Mouse (Mus musculus) retina, embryonic 14.5 days (tissue): ENCODE measurements around the gene Tecpr2.

ENCODE experiments used
- DNase-seq: peaks from one replicate; pipeline ENCODE4 v3.0.0-alpha.2; 2015; ENCODE audit warnings: low spot score

Tecpr2 gene

DNA sequence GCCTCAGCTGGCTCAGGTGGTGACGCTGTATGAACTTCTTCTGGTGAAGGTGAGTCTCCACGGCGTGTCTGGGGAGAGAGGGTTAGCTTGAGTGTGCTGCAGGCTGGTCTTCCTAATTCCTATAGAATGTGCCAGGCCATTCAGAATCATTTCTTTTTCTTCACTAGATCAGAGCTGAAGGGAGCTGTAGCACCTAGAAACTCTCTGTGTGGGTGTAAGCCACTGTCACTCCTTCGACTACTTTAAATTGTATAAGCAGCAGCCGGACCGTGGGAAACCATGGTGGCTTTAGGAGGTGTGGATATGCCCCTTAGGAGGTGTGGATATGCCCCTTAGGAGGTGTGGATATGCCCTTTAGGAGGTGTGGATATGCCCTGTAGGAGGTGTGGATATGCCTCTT is 25.1 kb upstream of the Tecpr2 start:
- DNase-seq, result no peak

DNA sequence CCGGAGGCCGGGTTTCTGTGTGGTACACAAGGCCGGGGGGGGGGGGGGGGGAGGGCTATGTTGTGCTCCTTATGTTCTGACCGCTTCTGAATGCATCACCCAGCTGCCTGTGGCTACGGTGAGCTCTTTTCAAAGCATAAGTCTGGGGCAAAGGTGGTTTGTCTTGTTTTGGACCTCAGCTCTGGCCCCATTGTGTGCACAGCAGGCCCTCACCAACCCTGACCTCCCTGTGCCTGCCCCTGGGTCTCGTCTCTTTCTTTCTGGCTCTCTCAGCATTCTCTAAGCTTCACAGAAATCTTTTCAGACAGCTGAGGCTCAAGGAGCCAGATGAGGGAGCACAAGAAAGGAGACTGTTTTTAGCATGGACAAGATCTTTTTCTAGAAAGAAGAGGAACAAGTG is 23.5 kb upstream of the Tecpr2 start:
- peak; percentile 13 for DNase-seq

DNA sequence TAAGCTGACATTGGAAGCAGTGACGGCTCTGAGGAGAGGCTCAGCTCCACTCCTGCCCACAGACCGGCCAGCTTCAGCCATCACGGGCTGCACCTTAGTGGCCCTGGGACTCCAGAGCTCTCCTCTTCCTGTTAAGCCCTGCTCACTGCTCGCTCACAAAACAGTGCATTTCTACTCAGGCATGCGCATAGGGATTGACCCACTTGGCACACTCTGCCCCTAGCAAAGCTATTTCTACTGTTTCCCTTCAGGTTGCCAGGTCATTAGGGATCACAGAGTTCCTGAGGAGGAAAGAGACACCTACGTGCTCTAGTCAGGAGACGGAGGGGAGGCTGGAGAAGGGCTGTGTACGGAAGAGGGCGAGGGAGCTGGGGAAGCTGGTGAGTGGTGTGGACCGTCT is 23.1 kb upstream of the Tecpr2 start:
- peak; percentile 16 for DNase-seq

DNA sequence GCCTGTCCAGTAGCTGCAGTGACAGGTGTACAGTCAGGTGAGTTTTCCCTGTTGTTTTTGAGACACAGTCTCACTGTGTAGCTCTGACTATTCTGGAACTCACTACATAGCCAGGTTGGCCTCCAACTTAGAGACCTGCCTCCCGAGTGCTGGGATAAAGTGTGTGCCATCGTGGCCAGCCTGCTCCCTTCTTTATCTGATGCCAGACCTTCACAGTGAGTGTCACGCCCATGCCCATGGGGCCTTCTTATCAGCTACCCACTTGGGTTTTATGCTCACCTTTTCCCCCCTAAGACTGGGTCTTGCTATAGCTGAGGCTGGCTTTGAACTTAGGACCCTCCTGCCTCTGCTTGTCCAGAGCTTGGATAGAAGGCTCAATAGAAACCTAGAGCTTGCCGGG is 19.0 kb upstream of the Tecpr2 start:
- DNase-seq, result no peak

DNA sequence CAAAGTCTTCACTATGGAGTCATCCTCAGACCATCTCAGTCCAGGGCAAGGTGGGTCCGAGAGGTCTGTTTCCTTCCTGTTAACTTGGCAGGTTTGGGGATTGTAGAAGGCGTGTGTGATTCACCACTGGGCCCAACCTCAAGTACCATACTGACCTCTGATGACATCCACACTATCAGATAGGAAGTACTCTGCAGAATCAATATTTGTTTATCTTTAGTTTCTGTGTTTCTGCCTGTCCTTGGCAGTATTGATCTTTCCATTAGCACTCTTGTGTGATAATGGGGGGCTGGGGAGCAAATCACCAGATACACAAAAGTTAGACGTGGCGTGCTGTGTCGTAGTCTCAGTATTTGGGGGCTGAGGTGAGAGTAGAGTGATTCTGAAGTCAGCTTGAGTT is 17.8 kb upstream of the Tecpr2 start:
- no peak for DNase-seq

DNA sequence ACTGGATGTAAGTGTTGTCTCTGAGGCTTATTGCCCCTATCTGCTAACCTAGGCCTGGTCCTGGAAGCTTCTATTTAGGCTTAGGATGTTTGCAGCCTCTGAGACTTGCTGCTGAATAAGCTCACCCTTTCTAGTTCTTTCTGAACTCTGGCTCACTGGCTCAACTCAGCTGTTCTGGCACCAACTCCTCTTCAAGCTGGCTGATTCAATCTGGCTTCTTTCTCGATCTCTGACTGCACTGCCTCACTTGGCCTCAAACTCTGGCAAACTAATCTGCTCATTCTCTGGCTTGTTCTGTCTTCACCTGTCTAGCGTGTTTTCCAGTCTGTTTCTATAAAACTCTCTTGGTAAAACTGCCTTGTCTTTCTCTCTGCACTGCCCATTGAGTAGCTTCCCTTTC is 13.7 kb upstream of the Tecpr2 start:
- DNase-seq, result no peak

DNA sequence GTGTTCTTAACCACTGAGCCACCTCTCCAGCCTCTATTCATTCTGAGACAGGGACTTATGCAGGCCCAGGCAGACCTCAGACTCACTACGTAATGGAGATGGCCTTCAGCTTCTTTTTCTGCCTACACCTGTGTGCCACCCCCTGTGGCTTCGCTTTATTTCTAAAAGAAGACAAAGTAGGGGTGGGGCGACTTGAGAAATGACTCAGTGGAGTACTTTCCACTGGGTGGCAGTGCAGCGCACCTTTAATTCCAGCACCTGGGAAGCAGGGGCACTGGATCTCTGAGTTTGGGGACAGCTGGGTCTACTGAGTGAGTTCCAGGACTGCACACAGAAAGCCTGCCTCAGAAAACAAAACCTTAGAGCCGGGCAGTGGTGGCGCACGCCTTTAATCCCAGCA is 6.8 kb upstream of the Tecpr2 start:
- DNase-seq, result no peak

DNA sequence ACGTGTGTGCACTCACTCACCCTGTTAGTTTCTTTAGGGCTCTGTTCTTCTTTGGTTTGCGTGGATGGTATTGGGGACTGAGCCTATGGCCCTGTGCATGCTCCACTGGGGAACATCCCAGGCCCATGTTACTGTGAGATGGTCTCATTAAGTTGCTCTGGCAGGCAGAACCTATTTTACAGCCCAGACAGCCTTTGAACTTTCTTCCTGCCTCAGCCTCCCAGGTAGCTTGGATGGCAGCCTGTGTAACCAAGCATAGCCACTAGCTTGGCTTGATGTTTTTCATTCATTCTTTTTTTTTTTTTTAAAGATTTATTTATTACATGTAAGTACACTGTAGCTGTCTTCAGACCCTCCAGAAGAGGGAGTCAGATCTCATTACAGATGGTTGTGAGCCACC is 3.8 kb upstream of the Tecpr2 start:
- no peak for DNase-seq

DNA sequence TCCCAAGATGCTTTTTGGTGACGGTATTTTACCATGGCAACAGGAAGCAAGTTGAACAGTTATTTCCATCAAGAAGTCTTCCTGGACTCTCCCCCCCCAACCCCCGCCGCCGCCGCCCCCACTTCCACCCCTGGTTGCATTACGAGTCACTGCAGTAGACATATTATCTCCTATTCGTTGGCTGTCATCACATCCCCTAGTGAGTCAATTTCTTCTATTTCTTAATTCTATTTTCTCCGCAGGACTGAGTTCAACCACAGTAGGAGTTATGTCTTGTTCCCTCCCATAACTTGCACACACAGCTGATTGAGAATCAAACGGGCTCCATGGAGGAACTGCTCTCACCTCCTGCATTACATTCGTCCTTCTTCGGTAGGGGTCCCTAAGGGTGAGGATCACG is 958 bp upstream of the Tecpr2 start:
- no peak for DNase-seq

DNA sequence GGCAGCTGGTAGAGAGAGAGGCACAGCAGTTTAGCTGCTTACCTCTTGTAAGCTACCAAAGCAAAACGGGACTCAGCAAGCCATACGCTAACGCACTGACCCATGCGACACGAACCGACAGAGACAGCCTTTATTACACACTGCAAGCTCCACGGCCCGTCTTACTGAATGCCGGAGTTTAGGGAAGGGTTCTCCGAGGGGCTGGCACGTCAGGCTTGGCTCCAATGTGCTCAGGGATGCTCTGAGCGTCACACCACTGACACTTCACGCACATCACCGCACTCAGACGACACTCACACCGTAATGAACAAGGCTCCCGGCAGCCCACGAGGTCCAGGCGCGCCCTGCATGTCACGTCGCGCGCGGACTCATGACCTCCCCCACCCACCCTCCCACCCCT is 458 bp upstream of the Tecpr2 start:
- peak; percentile 35 for DNase-seq

DNA sequence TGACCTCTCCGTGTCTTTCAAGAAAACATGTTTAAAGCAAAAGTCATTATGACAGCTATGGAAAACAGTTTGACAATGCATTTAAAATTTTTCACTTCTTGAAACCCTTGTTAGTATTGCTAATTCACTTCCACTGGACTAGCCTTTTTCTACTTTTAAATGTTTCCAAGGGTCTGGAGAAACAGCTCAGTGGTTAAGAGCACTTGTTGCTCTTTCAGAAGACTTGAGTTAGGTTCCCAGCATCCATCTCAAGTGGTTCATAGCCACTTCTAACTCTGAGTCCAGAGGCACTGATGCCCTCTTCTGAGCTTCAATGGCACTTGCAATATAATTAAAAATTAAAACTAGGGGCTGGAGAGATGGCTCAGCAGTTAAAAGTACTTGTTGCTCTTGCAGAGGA is 2.8 kb downstream of the Tecpr2 start:
- no peak for DNase-seq

DNA sequence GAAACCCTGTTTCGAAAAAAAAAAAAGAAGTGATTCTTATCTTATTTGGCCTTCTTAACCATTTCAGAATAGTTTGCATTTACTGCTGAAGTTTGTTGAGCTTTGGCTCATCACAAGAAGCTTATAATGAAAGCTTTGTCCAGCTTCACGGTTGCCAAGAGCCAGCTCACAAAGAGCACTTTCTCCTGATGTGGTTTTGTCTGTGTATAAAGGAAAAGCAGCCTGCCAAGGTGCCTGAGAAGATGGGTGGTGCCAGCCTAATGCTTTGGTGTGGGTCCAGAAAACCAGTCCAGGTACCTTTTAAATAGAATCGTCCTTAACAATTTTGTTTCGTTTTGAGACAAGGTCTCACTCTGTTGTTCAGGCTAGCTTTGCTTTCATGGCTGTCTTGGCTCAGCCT is 13.0 kb downstream of the Tecpr2 start:
- DNase-seq, result no peak

DNA sequence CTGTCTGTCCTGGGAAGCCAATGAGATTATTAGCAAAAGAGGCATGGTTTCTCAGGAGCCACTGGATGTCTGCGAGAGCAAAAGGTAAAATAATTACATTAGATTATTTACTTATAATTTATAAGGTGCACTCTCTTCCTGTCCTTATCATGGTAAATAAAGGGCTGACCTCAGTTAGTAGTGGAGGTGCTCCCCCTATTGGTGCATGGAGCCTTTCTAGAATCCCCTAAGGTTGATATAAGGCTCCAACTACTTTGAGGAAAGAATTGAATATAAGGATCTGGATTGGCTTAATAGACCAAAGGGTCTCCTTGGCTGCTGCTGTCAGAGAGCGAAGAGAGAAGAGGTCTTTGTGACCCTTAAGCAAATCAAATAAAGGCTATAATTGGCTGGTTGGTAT is 14.5 kb downstream of the Tecpr2 start:
- peak; percentile 20 for DNase-seq

DNA sequence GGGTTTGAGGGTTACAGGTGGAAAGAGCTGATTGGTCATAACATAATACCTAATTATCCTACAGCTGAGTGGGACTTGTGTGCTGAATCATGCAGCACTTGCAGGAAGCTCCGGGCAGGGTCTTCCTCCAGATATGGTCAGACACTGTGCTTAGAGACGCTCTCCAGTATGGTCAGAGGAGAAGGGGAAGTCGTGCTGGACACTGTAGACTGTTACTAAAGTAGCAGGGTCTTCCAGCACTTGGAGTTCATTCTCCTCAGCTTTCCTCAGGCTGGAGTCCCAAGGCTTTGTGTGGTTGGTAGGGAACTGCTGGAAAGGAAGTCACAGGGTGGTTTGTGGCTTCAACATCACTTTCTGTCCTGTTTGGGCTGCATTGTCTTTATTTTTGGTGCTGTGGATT is 18.8 kb downstream of the Tecpr2 start:
- DNase-seq, result no peak

DNA sequence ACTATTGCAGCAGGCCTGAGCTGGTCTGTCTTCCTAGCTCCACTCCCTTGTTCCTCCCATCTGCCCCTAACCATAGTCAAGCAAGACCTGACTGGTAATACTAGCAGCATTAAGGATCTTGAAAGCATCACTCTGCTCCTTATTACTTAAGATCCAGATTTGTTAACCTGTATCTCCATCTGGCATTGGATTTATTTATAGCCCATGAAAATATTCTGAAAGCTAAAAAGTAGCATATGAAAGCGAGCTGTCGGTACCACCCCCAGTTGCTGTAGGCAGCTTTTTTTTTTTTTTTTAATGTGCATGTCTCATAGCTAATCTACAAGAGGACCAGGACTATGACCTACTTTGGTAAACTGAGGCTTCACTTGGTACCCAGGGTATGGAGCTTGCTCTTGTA is 20.9 kb downstream of the Tecpr2 start:
- DNase-seq, result no peak

DNA sequence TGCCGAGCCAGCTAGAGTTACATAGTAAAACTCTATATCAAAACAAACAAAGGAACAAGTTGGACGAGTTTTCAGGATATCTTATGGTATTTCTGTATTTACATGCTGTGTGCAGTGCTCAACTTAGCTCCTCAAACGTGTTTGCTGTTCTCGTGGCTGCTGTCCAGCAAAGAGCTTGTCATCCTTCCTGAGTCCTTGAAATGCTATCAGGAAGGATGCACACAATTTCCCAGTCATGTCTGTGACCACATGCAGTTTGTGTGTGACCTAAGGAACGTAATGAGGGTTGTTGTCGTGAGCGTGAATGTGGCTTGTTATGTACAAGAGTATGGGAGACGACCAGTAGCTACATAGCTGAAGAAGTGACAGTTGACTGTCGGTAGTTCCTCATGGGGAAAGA is 26.7 kb downstream of the Tecpr2 start:
- no peak for DNase-seq

DNA sequence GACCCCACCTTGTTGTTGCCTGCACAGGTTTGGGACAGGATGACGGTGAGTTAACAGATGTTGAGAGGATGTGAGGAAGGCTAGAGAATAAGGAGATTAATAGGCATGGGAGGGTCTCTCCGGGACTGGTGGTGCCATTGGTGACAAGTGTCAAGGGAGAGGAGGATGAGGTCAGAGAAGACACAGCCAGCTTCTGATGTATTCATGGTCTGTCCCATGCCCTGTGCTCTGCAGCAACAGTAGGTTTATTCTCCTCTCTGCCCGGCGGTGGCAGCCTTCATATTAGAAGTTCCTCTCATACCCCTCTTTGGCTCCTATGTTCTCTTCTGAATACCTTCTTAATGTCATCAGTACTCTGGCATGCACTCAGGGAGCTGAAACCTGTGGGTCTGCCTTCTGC is 31.2 kb downstream of the Tecpr2 start:
- DNase-seq, result no peak

DNA sequence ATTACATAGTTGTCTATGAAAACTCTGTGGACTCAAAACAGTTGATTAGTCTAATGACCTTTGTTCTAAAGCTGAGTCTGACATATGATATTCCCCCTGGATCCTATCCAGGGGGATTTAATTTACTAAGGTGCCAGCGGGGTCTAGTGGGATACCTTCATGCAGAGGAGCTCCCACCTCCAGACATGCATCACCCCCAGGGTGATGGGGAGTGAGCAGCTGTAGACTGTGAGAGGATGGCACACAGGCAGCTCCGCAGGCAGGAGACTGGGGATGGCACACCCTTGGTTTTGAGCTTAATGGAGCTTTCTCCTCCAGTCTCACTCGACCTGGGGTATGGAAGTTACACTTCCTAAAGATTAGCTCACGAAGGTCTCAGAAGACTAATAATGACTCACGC is 32.5 kb downstream of the Tecpr2 start:
- DNase-seq, result no peak

DNA sequence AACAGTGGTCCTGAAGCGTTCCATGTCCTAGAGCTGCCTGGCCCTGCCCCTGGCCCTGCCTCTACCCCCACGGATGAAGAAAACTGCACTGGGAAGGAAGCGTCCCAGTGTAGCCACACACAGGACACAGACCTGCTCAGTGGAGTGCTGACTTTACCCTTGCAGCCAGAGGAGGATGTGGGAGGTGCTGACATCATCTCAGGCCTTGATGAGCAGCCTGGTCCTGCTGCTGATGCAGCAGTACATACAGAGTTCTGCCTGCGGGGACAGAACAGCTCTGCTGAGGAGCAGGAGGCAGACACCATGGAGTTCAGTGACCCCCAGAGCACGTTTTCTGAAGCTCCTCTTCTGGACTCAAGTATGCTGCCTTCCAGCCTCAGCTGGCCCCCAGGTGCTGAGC is 43.8 kb downstream of the Tecpr2 start:
- DNase-seq, result no peak

DNA sequence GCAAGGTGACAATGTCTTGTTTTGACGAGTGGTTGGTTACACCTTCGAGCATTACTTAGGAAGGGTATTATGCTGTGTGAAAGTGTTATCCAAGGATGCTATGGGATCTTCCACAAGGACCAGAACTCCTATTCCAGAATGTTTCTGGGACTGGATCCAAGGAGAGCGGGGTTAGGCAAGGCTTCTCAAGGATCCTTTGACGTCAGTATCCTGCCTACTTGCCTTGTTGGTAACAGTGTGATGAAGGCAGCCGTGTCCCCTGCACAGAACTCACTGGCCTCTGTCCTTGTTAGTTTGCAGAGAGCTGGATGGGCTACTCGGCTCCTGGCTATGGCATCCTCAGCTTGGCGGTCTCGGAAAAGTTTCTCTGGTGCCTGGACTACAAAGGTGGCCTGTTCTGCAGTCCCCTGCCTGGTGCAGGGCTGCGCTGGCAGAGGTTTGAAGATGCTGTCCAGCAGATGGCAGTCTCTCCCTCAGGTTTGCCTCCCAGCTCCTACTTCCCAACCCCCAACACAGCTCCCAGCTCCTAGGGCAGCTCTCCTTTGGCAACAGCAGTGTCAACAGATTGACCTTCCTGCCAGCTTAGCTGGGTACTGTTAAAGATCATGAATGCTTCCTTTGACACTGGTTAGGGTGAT is 47.0 kb downstream of the Tecpr2 start:
- peak; percentile 91 for DNase-seq

DNA sequence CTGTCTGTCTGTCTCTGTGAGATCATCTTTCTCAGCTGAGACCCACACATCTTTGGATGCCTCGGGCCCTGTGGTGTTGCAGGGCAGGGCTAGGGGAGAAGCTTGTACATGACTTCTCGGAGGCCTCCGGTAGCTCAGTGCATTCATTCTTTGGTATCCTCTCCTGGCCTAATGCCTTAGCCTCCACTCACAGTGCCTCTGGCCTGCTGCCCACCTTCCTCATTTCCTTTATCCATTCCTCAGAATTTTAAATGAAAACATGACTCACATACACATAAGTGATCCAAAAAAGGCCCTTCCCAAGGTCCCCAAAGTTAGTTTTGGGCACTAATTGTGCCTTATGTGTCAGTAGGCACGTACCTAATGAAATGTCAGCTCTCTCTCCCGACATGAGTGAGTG is 48.4 kb downstream of the Tecpr2 start:
- DNase-seq, result no peak

DNA sequence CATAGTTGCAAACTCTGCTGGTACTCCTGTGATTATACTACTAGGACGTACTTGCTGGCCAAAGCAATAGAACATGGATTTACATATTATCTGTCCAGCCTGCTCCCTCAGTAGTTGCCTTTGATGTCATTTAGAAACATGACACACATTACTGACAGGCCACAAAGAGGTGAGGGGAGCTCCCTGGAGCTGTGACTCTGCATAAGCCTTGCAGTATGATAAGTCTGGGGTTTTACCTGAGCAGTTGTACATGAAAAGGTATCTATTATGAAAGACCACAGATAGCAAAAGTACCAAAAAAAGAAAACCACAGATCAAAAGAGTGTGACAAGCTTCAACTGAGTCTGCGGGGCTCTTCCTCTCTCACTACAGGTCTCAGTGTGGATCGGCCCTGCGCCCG is 50.3 kb downstream of the Tecpr2 start:
- DNase-seq, result no peak

DNA sequence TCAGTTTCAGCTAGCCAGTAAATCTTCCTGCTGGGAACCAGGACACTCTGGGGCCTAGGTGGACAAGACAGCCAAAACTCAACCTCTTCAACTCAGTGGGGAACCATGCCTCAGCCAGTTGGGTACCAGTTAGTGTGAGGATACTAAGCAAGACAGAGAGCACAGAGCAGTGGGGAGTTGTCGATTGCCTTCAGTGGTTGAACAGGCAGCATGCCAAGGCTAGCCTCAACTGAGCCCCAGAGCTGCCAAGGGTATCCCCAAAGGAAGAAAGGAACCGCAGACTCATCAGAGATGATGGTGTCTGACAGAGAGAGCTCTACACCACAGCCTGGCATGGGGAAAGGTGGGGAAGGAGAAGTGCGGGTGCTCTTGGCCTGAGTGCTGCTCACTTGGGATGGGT is 51.8 kb downstream of the Tecpr2 start:
- DNase-seq, result no peak

DNA sequence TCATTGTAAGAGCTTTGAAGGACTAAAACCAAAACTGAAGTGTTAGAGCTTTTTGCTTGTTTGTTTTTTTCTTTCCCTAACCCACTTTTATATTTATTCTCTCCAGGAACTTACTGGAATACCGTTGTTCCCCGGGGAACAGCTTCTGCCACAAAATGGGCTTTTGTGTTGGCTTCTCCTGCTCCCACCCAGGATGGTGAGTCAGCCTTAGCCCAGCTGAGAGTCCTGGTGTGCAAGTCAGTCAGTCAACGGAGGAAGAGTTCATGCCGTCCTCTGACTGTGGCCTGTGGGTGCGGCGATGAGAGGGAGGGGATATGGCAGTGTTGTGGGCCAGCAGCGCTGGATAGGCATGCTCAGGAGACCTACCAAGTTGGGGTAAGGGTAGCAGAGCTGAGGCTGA is 57.2 kb downstream of the Tecpr2 start:
- no peak for DNase-seq
